Mouse (Mus musculus) stomach, embryonic 16.5 days (tissue): ENCODE data around the gene Hhat. TPM values are rescaled to one million over a fixed set of nuclear protein-coding genes. Genes with fewer than 3 reads are reported as not detected.

Experiments used
- ATAC-seq: fragments of 200-750 bp; cut with Nextera tagmentation; 2 replicates; pipeline ENCODE4 v1.8.0; 2017; ENCODE audit warnings: moderate number of reproducible peaks, moderate TSS enrichment; ENCODE audit not compliant: insufficient read depth, low FRiP score
- H3K27ac ChIP-seq: fragments of 300-500 bp; sonication (generic); 2 replicates; pipeline ENCODE4 v1.5.1; 2014; ENCODE audit warnings: low read length
- H3K27me3 ChIP-seq: fragments of 300-500 bp; sonication (generic); 2 replicates; pipeline ENCODE4 v1.6.1; 2014; ENCODE audit warnings: low read length, control low read depth, mixed read lengths; ENCODE audit not compliant: control insufficient read depth, insufficient read depth
- H3K36me3 ChIP-seq: fragments of 300-500 bp; sonication (generic); 2 replicates; pipeline ENCODE4 v1.6.1; 2014; ENCODE audit warnings: low read length; ENCODE audit not compliant: control insufficient read depth, insufficient read depth
- H3K4me1 ChIP-seq: fragments of 300-500 bp; sonication (generic); 2 replicates; pipeline ENCODE4 v1.6.1; 2014; ENCODE audit warnings: low read length, control low read depth, mixed read lengths; ENCODE audit not compliant: control insufficient read depth, insufficient read depth
- H3K4me2 ChIP-seq: fragments of 300-500 bp; sonication (generic); 2 replicates; pipeline ENCODE4 v1.6.1; 2014; ENCODE audit warnings: low read depth, low read length, mixed read lengths
- H3K4me3 ChIP-seq: fragments of 300-500 bp; sonication (generic); replicated peaks from 2 replicates; pipeline ENCODE4 v1.5.1; 2014; ENCODE audit warnings: mild to moderate bottlenecking, low read length
- H3K9ac ChIP-seq: fragments of 300-500 bp; sonication (generic); 2 replicates; pipeline ENCODE4 v1.6.1; 2014; ENCODE audit warnings: low read length
- H3K9me3 ChIP-seq: fragments of 300-500 bp; sonication (generic); replicated peaks from 2 replicates; pipeline ENCODE4 v1.6.1; 2016; ENCODE audit warnings: low read length, control low read depth; ENCODE audit not compliant: control insufficient read depth
- WGBS: fragments of 180-500 bp; shearing (Covaris S2); extraction: QIAGEN DNeasy Blood & Tissue Kit; methylation state at CpG from one replicate; pipeline ENCODE4 v1.1.7; 2014; 5-methylcytosine and 5-hydroxymethylcytosine counted together
- polyA plus RNA-seq: library from polyadenylated mRNA; unstranded; fragments of >200 nt; fragmentation: Nextera tagmentation; extraction: Ambion mirVana; gene quantifications from 2 replicates; pipeline ENCODE4 v1.2.1, GENCODE M21; 2015

Hhat gene
- polyA plus RNA-seq, 1 experiment from 2014 or later, result 8.9 TPM

- Histone ChIP-seq H3K4me2 (no peak overlapping the region), H3K27me3 (no peaks in the 10 kb centered on the region), H3K36me3 (no peaks in the 10 kb centered on the region), H3K9ac (no peak overlapping the region), H3K27ac (no peak overlapping the region), H3K4me1 (no peaks in the 10 kb centered on the region), H3K9me3 (no peaks in the 10 kb centered on the region), H3K4me3 (no peak overlapping the region)
- 77% methylated on average over 4 of the region's 4 CpGs for WGBS
- ATAC-seq, result no peak
Measured at GRCm38 (mm10) chr1:192650023-192650422, 121.0 kb downstream of the Hhat start.

DNA sequence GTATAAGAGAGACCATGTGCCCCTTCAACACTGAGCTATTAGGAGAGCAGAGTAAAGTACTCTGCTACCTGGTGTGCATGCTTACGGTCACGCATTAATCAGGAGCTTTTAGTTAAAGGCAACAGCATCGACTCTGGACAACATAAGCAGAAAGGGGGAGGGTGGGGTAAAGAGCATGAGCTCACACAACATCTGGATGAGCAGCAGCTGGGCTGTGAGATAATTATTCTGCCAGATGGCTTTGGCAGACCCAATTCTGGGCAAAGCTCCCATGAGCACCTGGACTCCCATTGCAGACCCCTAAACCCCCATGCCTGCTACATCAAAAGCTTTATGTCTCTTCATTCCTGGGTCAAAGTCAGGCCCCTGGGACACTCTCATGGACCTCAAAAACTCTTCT lies 121.8 kb downstream of the Hhat start:
- no peaks in the 10 kb centered on the region for H3K4me1 ChIP-seq
- no peaks in the 10 kb centered on the region for H3K27me3 ChIP-seq
- no peak overlapping the region for H3K9ac ChIP-seq
- H3K9me3 ChIP-seq, result no peaks in the 10 kb centered on the region
- no peak overlapping the region for H3K4me2 ChIP-seq
- H3K36me3 ChIP-seq, result no peaks in the 10 kb centered on the region
- ATAC-seq, result no peak
- no peak overlapping the region for H3K27ac ChIP-seq
- WGBS, result 53% methylated on average over 3 of the region's 3 CpGs
- H3K4me3 ChIP-seq, result no peak overlapping the region

DNA sequence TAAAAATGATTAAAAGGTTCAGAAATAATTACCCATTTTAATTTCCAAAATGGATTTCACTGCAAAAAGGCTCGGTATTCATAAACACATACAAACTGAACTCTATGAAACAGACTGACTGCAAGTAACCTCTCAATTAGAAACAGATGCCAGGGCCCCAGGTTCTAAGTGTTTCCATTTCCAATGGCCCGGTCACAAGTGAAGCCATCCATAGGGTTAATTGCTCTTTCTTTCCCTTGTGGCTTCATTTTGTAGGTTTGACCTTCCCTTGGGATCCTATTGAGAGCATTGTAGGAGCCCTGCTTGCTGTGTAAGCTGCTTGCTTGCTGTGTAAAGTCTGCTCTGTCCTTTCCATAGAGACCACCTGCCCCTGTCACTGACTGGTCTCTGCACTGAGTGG lies 123.7 kb downstream of the Hhat start:
- H3K9ac ChIP-seq, result no peak overlapping the region
- H3K36me3 ChIP-seq, result no peaks in the 10 kb centered on the region
- H3K9me3 ChIP-seq, result no peaks in the 10 kb centered on the region
- 83% methylated on average over 2 of the region's 2 CpGs for WGBS
- H3K4me1 ChIP-seq, result no peaks in the 10 kb centered on the region
- H3K4me3 ChIP-seq, result no peak overlapping the region
- ATAC-seq, result no peak
- H3K4me2 ChIP-seq, result no peak overlapping the region
- no peaks in the 10 kb centered on the region for H3K27me3 ChIP-seq
- H3K27ac ChIP-seq, result no peak overlapping the region

- 75% methylated on average over 2 of the region's 2 CpGs for WGBS
- H3K9ac ChIP-seq, result no peak overlapping the region
- H3K9me3 ChIP-seq, result no peaks in the 10 kb centered on the region
- no peak overlapping the region for H3K4me2 ChIP-seq
- H3K27ac ChIP-seq, result no peak overlapping the region
- no peaks in the 10 kb centered on the region for H3K27me3 ChIP-seq
- no peak overlapping the region for H3K4me3 ChIP-seq
- no peak for ATAC-seq
- H3K4me1 ChIP-seq, result no peaks in the 10 kb centered on the region
- H3K36me3 ChIP-seq, result no peaks in the 10 kb centered on the region
Measured at GRCm38 (mm10) chr1:192642126-192642525, 128.9 kb downstream of the Hhat start.

- no peak for ATAC-seq
- no peak overlapping the region for H3K4me3 ChIP-seq
- H3K27me3 ChIP-seq, result no peaks in the 10 kb centered on the region
- H3K9me3 ChIP-seq, result no peaks in the 10 kb centered on the region
- H3K36me3 ChIP-seq, result no peaks in the 10 kb centered on the region
- H3K4me1 ChIP-seq, result no peaks in the 10 kb centered on the region
- H3K4me2 ChIP-seq, result no peak overlapping the region
- no peak overlapping the region for H3K27ac ChIP-seq
- 45% methylated on average over 3 of the region's 3 CpGs for WGBS
- H3K9ac ChIP-seq, result no peak overlapping the region
Measured at GRCm38 (mm10) chr1:192639175-192639574, 131.8 kb downstream of the Hhat start.

DNA sequence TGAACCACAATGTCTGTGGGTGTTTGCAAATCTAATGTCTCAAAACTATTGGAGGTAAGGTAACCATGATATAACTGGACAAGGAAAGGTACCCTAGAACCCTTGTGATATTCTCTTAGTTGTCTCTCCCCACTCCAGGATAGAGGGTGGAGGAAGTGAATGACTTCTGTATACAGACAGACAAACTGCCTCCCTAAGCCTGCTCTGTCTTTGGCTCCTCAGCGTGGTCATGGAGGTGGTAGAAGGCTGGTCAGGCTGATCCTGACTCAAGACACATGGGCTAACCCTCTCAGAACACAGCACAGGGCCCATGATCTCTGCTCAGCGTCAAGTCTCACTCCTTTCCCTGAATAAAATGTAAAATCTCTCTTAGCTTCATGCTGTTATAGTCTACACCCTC lies 149.2 kb downstream of the Hhat start:
- H3K9me3 ChIP-seq, result no peaks in the 10 kb centered on the region
- ATAC-seq, result no peak
- H3K4me2 ChIP-seq, result no peak overlapping the region
- no peak overlapping the region for H3K9ac ChIP-seq
- H3K4me3 ChIP-seq, result no peak overlapping the region
- no peak overlapping the region for H3K27ac ChIP-seq
- no peaks in the 10 kb centered on the region for H3K27me3 ChIP-seq
- H3K36me3 ChIP-seq, result no peaks in the 10 kb centered on the region
- H3K4me1 ChIP-seq, result no peaks in the 10 kb centered on the region
- WGBS, result 80% methylated on average over 2 of the region's 2 CpGs

DNA sequence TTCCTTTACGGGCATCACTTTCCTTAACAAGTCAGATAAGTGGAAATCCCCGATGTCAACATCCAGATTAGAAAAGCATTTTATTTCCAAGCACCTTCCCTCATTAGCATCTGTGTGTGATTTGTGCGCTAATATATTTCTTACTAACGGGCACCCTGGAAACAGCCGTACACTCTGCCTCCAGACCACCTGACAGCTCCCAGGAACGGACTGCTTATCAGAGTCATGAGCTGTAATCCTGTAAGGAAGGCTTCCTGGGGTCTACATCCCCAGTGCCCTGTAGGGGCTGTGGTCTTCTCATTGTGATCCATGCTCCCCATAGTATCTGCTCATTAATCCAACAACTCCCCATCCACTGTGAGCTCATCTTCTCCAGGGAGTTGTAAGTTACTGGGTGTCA lies 157.8 kb downstream of the Hhat start:
- H3K4me3 ChIP-seq, result no peak overlapping the region
- 0 out of 2 replicates have a peak, but pooled peaks cover 3% of the 10 kb centered on the region for H3K4me1 ChIP-seq
- no peak overlapping the region for H3K9ac ChIP-seq
- no peak for ATAC-seq
- no peaks in the 10 kb centered on the region for H3K9me3 ChIP-seq
- H3K4me2 ChIP-seq, result no peak overlapping the region
- 60% methylated on average over 6 of the region's 6 CpGs for WGBS
- no peaks in the 10 kb centered on the region for H3K27me3 ChIP-seq
- H3K36me3 ChIP-seq, result no peaks in the 10 kb centered on the region
- no peak overlapping the region for H3K27ac ChIP-seq

DNA sequence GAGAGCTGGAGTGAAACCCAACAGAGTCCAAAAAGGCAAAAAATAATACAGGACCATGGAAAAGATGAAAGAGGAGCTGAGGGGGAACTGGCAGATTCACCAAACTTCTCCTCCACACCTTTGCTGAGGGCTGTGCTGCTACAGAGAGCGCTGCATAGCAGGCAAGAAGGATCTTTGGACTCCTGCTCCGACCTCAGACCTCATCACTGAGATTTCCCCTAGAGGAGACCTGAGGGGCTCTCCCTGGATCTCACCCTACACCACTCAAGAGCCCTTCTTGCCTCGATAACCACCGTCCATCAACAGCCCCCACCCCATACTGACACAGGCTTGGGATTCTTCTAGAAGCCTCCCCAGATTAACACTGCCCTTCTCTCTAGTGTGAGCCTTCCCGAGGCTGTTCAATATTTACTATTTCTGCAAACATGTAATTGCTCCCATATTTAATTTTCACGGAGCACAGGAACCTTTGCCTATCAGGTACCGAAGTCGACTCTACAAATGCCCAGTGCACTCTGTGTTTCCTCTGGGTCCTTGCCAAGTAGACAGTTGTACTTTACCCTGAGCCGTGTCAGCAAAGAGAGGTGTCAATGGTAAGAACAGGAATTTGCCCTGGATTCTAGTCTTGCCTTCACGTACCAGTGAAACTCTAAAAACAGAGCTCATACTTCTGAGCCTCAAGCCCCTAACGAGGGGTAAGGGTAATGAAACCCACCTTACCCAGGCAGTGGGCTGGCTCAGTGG lies 158.9 kb downstream of the Hhat start:
- ATAC-seq, result no peak
- Histone ChIP-seq H3K27me3 (no peaks in the 10 kb centered on the region), H3K4me1 (0 out of 2 replicates have a peak, but pooled peaks cover 3% of the 10 kb centered on the region), H3K9ac (no peak overlapping the region), H3K36me3 (no peaks in the 10 kb centered on the region), H3K4me2 (no peak overlapping the region), H3K9me3 (no peaks in the 10 kb centered on the region), H3K4me3 (no peak overlapping the region), H3K27ac (no peak overlapping the region)
- WGBS, result 69% methylated on average over 11 of the region's 11 CpGs

GRCm38 (mm10) chr1:192606876-192607275 lies 164.1 kb downstream of the Hhat start:
- no peak overlapping the region for H3K9ac ChIP-seq
- no peaks in the 10 kb centered on the region for H3K27me3 ChIP-seq
- WGBS, result 80% methylated on average over 8 of the region's 8 CpGs
- no peak overlapping the region for H3K4me2 ChIP-seq
- ATAC-seq, result no peak
- H3K4me1 ChIP-seq, result 0 out of 2 replicates have a peak, but pooled peaks cover 3% of the 10 kb centered on the region
- no peaks in the 10 kb centered on the region for H3K36me3 ChIP-seq
- no peak overlapping the region for H3K27ac ChIP-seq
- H3K4me3 ChIP-seq, result no peak overlapping the region
- H3K9me3 ChIP-seq, result no peaks in the 10 kb centered on the region
